Mouse (Mus musculus) olfactory bulb, adult 2 months (tissue): ENCODE data around the gene Adgrf1. TPM values are rescaled to one million over a fixed set of nuclear protein-coding genes. Genes with fewer than 3 reads are reported as not detected.

ENCODE experiments used
- H3K27ac ChIP-seq: fragments of 200-500 bp; 2 replicates; pipeline ENCODE4 v1.5.1; 2012; ENCODE audit warnings: low read depth, low read length; ENCODE audit not compliant: insufficient read depth
- H3K4me1 ChIP-seq: fragments of 200-500 bp; 2 replicates; pipeline ENCODE4 v1.6.1; 2012; ENCODE audit warnings: low read length; ENCODE audit not compliant: control insufficient read depth, insufficient read depth
- H3K4me3 ChIP-seq: fragments of 200-500 bp; 2 replicates; pipeline ENCODE4 v1.5.1; 2012; ENCODE audit warnings: mild to moderate bottlenecking, low read depth, low read length, moderate library complexity; ENCODE audit not compliant: insufficient read depth
- CTCF ChIP-seq: fragments of 200-500 bp; IDR thresholded peaks from 2 replicates; pipeline ENCODE4 v1.5.1; 2012; ENCODE audit warnings: low read depth, mild to moderate bottlenecking, low read length, moderate library complexity; ENCODE audit not compliant: insufficient read depth
- POLR2A ChIP-seq: fragments of 200-500 bp; IDR thresholded peaks from 2 replicates; pipeline ENCODE4 v1.6.1; 2012; ENCODE audit warnings: mild to moderate bottlenecking, low read depth, low read length, moderate library complexity; ENCODE audit not compliant: insufficient read depth
- WGBS: fragments of 180-500 bp; shearing (Covaris S2); methylation state at CpG from one replicate; pipeline ENCODE4 v1.1.7; 2018; 5-methylcytosine and 5-hydroxymethylcytosine counted together
- polyA plus RNA-seq: library from polyadenylated mRNA; stranded (reverse); fragments of >200 nt; gene quantifications from 2 replicates; pipeline ENCODE4 v1.2.4, GENCODE M21; 2012; ENCODE audit warnings: low replicate concordance; ENCODE audit not compliant: missing spikeins, insufficient read depth, insufficient read length

Gene Adgrf1
- polyA plus RNA-seq, 1 experiment = not detected

- Histone ChIP-seq H3K4me1 (no peaks in the 10 kb centered on the region), H3K27ac (no peak overlapping the region), H3K4me3 (no peak overlapping the region)
- WGBS = 15% methylated on average over 9 of the region's 9 CpGs
- no peak for TF ChIP-seq POLR2A
- TF ChIP-seq CTCF = no peak
These were observed 87.9 kb downstream of the Adgrf1 start for GRCm38 (mm10) chr17:43357902-43358539.

GRCm38 (mm10) chr17:43359826-43360619 lies 89.9 kb downstream of the Adgrf1 start, which contains the start of gene Adgrf5:
Gene Adgrf5, plus strand, starts transcription at chr17:43360451.
- H3K4me1 ChIP-seq = no peaks in the 10 kb centered on the region
- 65% methylated on average over 16 of the region's 16 CpGs for WGBS
- H3K27ac ChIP-seq = no peak within 1 kb of the TSS
- peak within 1 kb of the TSS; percentile 18; the same call in 1 of the 2 replicates for H3K4me3 ChIP-seq
- TF ChIP-seq CTCF (no peak), POLR2A (no peak; the same call in 1 of the 2 replicates)

- H3K4me1 ChIP-seq = no peaks in the 10 kb centered on the region
- H3K27ac ChIP-seq = no peak overlapping the region
- TF ChIP-seq POLR2A (no peak), CTCF (no peak)
- H3K4me3 ChIP-seq = no peak overlapping the region
- 85% methylated on average over 11 of the region's 11 CpGs for WGBS
These were observed 90.9 kb downstream of the Adgrf1 start for GRCm38 (mm10) chr17:43361021-43361420.

GRCm38 (mm10) chr17:43362362-43362761 lies 92.2 kb downstream of the Adgrf1 start:
- TF ChIP-seq CTCF = no peak
- TF ChIP-seq POLR2A = no peak
- WGBS = 61% methylated on average over 11 of the region's 11 CpGs
- no peaks in the 10 kb centered on the region for H3K4me1 ChIP-seq
- no peak overlapping the region for H3K4me3 ChIP-seq
- H3K27ac ChIP-seq = no peak overlapping the region

GRCm38 (mm10) chr17:43362881-43363280 lies 92.8 kb downstream of the Adgrf1 start:
- Histone ChIP-seq H3K27ac (no peak overlapping the region), H3K4me3 (no peak overlapping the region), H3K4me1 (no peaks in the 10 kb centered on the region)
- TF ChIP-seq CTCF (no peak), POLR2A (no peak)
- WGBS = 81% methylated on average over 6 of the region's 6 CpGs

- TF ChIP-seq CTCF (no peak), POLR2A (no peak)
- Histone ChIP-seq H3K27ac (no peak overlapping the region), H3K4me1 (no peaks in the 10 kb centered on the region), H3K4me3 (no peak overlapping the region)
- WGBS = 79% methylated on average over 6 of the region's 6 CpGs
These were observed 93.8 kb downstream of the Adgrf1 start for GRCm38 (mm10) chr17:43363921-43364320.

- Histone ChIP-seq H3K4me3 (no peak overlapping the region), H3K4me1 (no peaks in the 10 kb centered on the region), H3K27ac (no peak overlapping the region)
- 82% methylated on average over 6 of the region's 6 CpGs for WGBS
- no peak for TF ChIP-seq CTCF
- no peak for TF ChIP-seq POLR2A
These were observed 95.2 kb downstream of the Adgrf1 start for GRCm38 (mm10) chr17:43365297-43365696.

GRCm38 (mm10) chr17:43366486-43366885 lies 96.4 kb downstream of the Adgrf1 start:
- 71% methylated on average over 9 of the region's 9 CpGs for whole genome bisulfite sequencing
- TF ChIP-seq POLR2A = no peak
- TF ChIP-seq CTCF = no peak
- Histone ChIP-seq H3K4me1 (no peaks in the 10 kb centered on the region), H3K4me3 (no peak overlapping the region), H3K27ac (no peak overlapping the region)

- TF ChIP-seq POLR2A (no peak), CTCF (no peak)
- Histone ChIP-seq H3K4me3 (no peak overlapping the region), H3K27ac (0 out of 2 replicates have a peak overlapping the region, but pooled peaks have one; percentile 14), H3K4me1 (no peaks in the 10 kb centered on the region)
- 73% methylated on average over 5 of the region's 5 CpGs for WGBS
These were observed 98.0 kb downstream of the Adgrf1 start for GRCm38 (mm10) chr17:43368171-43368576.
